Mouse (Mus musculus): ENCODE measurements around the gene Rdh11.

- TF ChIP-seq GATA1 (IDR thresholded peaks at IDR 0.05; ENCODE audit: low read length) (no peak), TAL1 (IDR thresholded peaks at IDR 0.05; ENCODE audit: low read length) (no peak)
These were observed 20.7 kb downstream of the Rdh11 start for GRCm38 (mm10) chr12:79171269-79171995.

Measured in erythroblast, embryonic 14.5 days (primary cell).